Mouse (Mus musculus) bone marrow, adult 2 months (tissue): ENCODE results near the gene Ipmk. TPM values are rescaled to one million over a fixed set of nuclear protein-coding genes. Genes with fewer than 3 reads are reported as not detected.

ENCODE experiments used
- H3K27ac ChIP-seq: fragments of 200-500 bp; 2 replicates; pipeline ENCODE4 v1.5.1; 2012; ENCODE audit warnings: low read depth, mild to moderate bottlenecking, control low read depth, inconsistent platforms, low read length; ENCODE audit not compliant: control insufficient read depth, poor library complexity, insufficient read depth
- H3K4me1 ChIP-seq: fragments of 200-500 bp; 2 replicates; pipeline ENCODE4 v1.6.1; 2011; ENCODE audit warnings: low read length; ENCODE audit not compliant: control insufficient read depth, insufficient read depth
- H3K4me3 ChIP-seq: fragments of 200-500 bp; replicated peaks from 2 replicates; pipeline ENCODE3; 2011; ENCODE audit warnings: mild to moderate bottlenecking, low read depth, low read length, control low read depth; ENCODE audit not compliant: control insufficient read depth
- CTCF ChIP-seq: fragments of 200-500 bp; IDR thresholded peaks from 2 replicates; pipeline ENCODE4 v1.5.1; 2011; ENCODE audit warnings: low read length, control low read depth; ENCODE audit not compliant: control insufficient read depth, insufficient read depth
- POLR2A ChIP-seq: fragments of 200-500 bp; IDR thresholded peaks from 2 replicates; pipeline ENCODE4 v1.6.1; 2011; ENCODE audit warnings: low read depth, mild to moderate bottlenecking, control low read depth, low read length, borderline replicate concordance; ENCODE audit not compliant: control insufficient read depth
- WGBS: fragments of 180-500 bp; shearing (Covaris S2); methylation state at CpG from one replicate; pipeline ENCODE4 v1.1.7; 2018; 5-methylcytosine and 5-hydroxymethylcytosine counted together
- polyA plus RNA-seq: library from polyadenylated mRNA; stranded (reverse); fragments of >200 nt; gene quantifications from 2 replicates; pipeline ENCODE4 v1.2.4, GENCODE M21; 2011; ENCODE audit warnings: low replicate concordance; ENCODE audit not compliant: missing spikeins, insufficient read depth, insufficient read length

The Ipmk gene
- polyA plus RNA-seq, 1 experiment, result 16.2 TPM

- TF ChIP-seq POLR2A (no peak), CTCF (peak; percentile 31; the same call in 1 of the 2 replicates)
- no peak overlapping the region for H3K27ac ChIP-seq
- H3K4me1 ChIP-seq, result no peaks in the 10 kb centered on the region; the same call in 1 of the 2 replicates
- H3K4me3 ChIP-seq, result no peak overlapping the region
- WGBS, result 93% methylated on average over 7 of the region's 7 CpGs
These were observed 5.3 kb upstream of the Ipmk start for GRCm38 (mm10) chr10:71342030-71342805.

- TF ChIP-seq POLR2A (no peak), CTCF (no peak)
- Histone ChIP-seq H3K4me3 (no peak overlapping the region), H3K27ac (no peak overlapping the region), H3K4me1 (no peaks in the 10 kb centered on the region; the same call in 1 of the 2 replicates)
- 43% methylated on average over 3 of the region's 3 CpGs for WGBS
These were observed 4.4 kb upstream of the Ipmk start for GRCm38 (mm10) chr10:71343130-71343529.

GRCm38 (mm10) chr10:71343567-71344265, 3.8 kb upstream of the Ipmk start:
- Histone ChIP-seq H3K27ac (no peak overlapping the region), H3K4me3 (peak overlapping the region; percentile 51), H3K4me1 (no peaks in the 10 kb centered on the region; the same call in 1 of the 2 replicates)
- TF ChIP-seq POLR2A (no peak), CTCF (no peak)
- 19% methylated on average over 14 of the region's 14 CpGs for WGBS

- Histone ChIP-seq H3K27ac (peak within 1 kb of the TSS; percentile 64), H3K4me3 (peak within 1 kb of the TSS; percentile 82), H3K4me1 (no peaks in the 10 kb centered on the region; the same call in 1 of the 2 replicates)
- TF ChIP-seq POLR2A (peak; percentile 76; the same call in 1 of the 2 replicates), CTCF (no peak)
- under 1% methylated on average over 59 of the region's 60 CpGs for WGBS
These were observed 2.9 kb upstream of the Ipmk start, which contains the start of gene Cisd1 for GRCm38 (mm10) chr10:71344579-71345143. Gene Cisd1 (minus strand): TSS chr10:71344954.

- Histone ChIP-seq H3K4me1 (peaks cover 1% of the 10 kb centered on the region; the same call in 1 of the 2 replicates), H3K27ac (no peak overlapping the region), H3K4me3 (no peak overlapping the region)
- TF ChIP-seq CTCF (no peak), POLR2A (no peak)
- WGBS, result 67% methylated on average over 2 of the region's 2 CpGs
These were observed 1.5 kb upstream of the Ipmk start for GRCm38 (mm10) chr10:71346106-71346505.

- peaks cover 1% of the 10 kb centered on the region; the same call in 1 of the 2 replicates for H3K4me1 ChIP-seq
- H3K4me3 ChIP-seq, result peak overlapping the region; percentile 74
- peak overlapping the region; percentile 57 for H3K27ac ChIP-seq
- 12% methylated on average over 13 of the region's 13 CpGs for WGBS
- no peak for TF ChIP-seq POLR2A
- no peak for TF ChIP-seq CTCF
These were observed 648 bp upstream of the Ipmk start for GRCm38 (mm10) chr10:71346722-71347508.

GRCm38 (mm10) chr10:71347964-71348636, 537 bp downstream of the Ipmk start:
- H3K4me1 ChIP-seq, result peaks cover 1% of the 10 kb centered on the region; the same call in 1 of the 2 replicates
- WGBS, result under 1% methylated on average over 48 of the region's 48 CpGs

More at GRCm38 (mm10) chr10:71347964-71348636, 537 bp downstream of the Ipmk start:
- peak; percentile 31; the same call in 1 of the 2 replicates for TF ChIP-seq POLR2A
- no peak for TF ChIP-seq CTCF
- Histone ChIP-seq H3K27ac (peak overlapping the region; percentile 75), H3K4me3 (peak overlapping the region; percentile 74)
